ENCODE assay signal across 7 mouse cellular contexts in the genomic region with DNA sequence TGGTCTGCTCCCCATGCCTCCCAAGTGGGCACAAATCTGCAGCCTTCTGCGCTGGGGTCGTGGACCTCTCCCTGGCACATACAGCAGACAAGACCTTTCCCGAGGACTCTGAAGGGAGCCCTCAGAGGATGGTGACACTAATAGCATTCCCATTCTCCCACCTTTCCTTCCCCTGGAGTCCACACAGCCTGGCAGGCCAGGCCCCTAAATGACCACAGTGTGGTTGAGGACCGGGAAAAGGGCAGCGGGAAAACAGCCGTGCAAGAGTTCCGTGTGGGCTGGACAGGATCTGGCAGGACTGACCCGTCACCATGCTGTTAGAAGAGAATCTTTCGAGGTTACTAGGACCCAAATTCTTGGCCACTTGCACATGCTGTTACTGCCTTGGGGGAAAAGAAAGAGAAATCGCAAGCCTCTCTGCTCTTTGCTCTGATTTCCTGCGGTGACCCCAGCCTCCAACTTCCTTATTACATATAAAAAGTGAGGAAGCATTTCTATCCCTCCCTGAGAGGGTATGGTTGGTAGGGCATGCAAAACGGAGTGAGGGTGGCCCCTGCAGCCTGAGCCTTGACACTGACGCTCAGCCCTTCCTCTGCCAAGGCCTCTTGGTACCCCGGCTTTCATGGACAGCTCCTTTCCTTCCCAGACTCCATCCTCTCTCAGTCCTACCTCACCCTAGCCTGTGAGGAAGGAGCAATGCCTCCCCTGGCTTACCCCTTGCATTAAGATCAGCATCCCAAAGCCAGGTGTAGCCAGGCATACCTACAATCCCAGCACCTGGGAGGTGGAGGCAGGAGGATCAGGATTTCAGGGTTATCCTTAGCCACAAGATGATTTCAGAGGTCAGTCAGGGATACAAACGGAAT. TPM values are rescaled to one million over a fixed set of nuclear protein-coding genes. Genes with fewer than 3 reads are reported as not detected.
DNase-seq lines count a peak whose midpoint lies in the region; ATAC-seq and TF ChIP-seq lines count a peak whose summit lies in the region.

No protein-coding gene starts in this region.

- peak overlapping the region; percentile 45; the same call in 1 of the 2 replicates for H3K4me2 ChIP-seq in limb, embryonic 15.5 days

- no peak overlapping the region for H3K4me3 ChIP-seq in liver, adult 2 months (ENCODE audit: insufficient read depth, low read depth, low read length)
- H3K4me3 ChIP-seq in limb, embryonic 15.5 days, result peak overlapping the region; percentile 14; the same call in 1 of the 2 replicates

- H3K27ac ChIP-seq in liver, adult 2 months (replicated peaks; ENCODE audit: insufficient read depth, low read depth, low read length), result peak overlapping the region; percentile 3; the same call in 1 of the 2 replicates
- peak overlapping the region; percentile 78 for H3K27ac ChIP-seq in limb, embryonic 15.5 days

- H3K4me1 ChIP-seq in liver, adult 2 months (ENCODE audit: control insufficient read depth, insufficient read depth, low read length), result peaks cover 5% of the 10 kb centered on the region
- H3K4me1 ChIP-seq in limb, embryonic 15.5 days, result peaks cover 56% of the 10 kb centered on the region

- no peaks in the 10 kb centered on the region; the same call in 1 of the 2 replicates for H3K79me2 ChIP-seq in liver, adult 2 months (ENCODE audit: control insufficient read depth, insufficient read depth, low read length)

- no peak overlapping the region for H3K9ac ChIP-seq in liver, adult 2 months (ENCODE audit: low read depth, low read length)
- no peak overlapping the region for H3K9ac ChIP-seq in limb, embryonic 15.5 days

- no peaks in the 10 kb centered on the region for H3K36me3 ChIP-seq in liver, adult 2 months (ENCODE audit: control insufficient read depth, insufficient read depth, low read length)
- H3K36me3 ChIP-seq in limb, embryonic 15.5 days, result no peaks in the 10 kb centered on the region
- H3K36me3 ChIP-seq in splenic B cell, adult 2 months (ENCODE audit: control insufficient read depth, insufficient read depth, low read length, poor library complexity, severe bottlenecking), result no peaks in the 10 kb centered on the region

- no peak for DNase-seq in liver, adult 2 months (ENCODE audit: extremely low read depth, low read depth, low spot score)
- DNase-seq in liver, result no peak
- peak; percentile 31 for DNase-seq in splenic B cell, adult 2 months (ENCODE audit: low read depth, low spot score)
- no peak for DNase-seq in cerebellum, adult 8-10 months

- no peak for TF ChIP-seq CTCF in liver, adult 2 months (IDR thresholded peaks at IDR 0.05; ENCODE audit: low read depth, low read length)

- H3K9me3 ChIP-seq in limb, embryonic 15.5 days, result no peaks in the 10 kb centered on the region

- TF ChIP-seq POLR2A in liver, adult 2 months (IDR thresholded peaks at IDR 0.05; ENCODE audit: extremely low read depth, insufficient read depth, low read length), result no peak

- ATAC-seq in granulocyte monocyte progenitor cell, adult 5-6 weeks (replicated peaks; ENCODE audit: poor library complexity, severe bottlenecking), result peak; percentile 53
- no peak for ATAC-seq in limb, embryonic 15.5 days (ENCODE audit: insufficient number of reproducible peaks, low FRiP score, low TSS enrichment, low read depth)
- ATAC-seq in erythroblast, adult 5-6 weeks (replicated peaks; ENCODE audit: low FRiP score, poor library complexity, severe bottlenecking), result no peak

- H3K27me3 ChIP-seq in liver, adult 2 months (ENCODE audit: control insufficient read depth, insufficient read depth, low read length), result no peaks in the 10 kb centered on the region
- no peaks in the 10 kb centered on the region for H3K27me3 ChIP-seq in limb, embryonic 15.5 days
- no peaks in the 10 kb centered on the region for H3K27me3 ChIP-seq in splenic B cell, adult 2 months (ENCODE audit: control insufficient read depth, insufficient read depth, low read length, poor library complexity, severe bottlenecking)

- WGBS in liver, adult 2 months, result 77% methylated on average over 15 of the region's 15 CpGs
- 58% methylated on average over 15 of the region's 15 CpGs for WGBS in limb, embryonic 15.5 days

RNA-seq across cellular contexts. Expression of gene Acvrl1, which starts 18.0 kb away (rescaled TPM):
- total RNA-seq in liver, adult 2 months (2014; rRNA removed), result 3.0 and 4.4 TPM in 2 replicates
- polyA plus RNA-seq in liver, adult 2 months (2012; rRNA removed), result 2.3 and 4.0 TPM in 2 replicates
- 0.30 TPM in 1 of 2 replicates, not detected in the other for total RNA-seq in granulocyte monocyte progenitor cell, adult 5-6 weeks (2014; fragmentation: Nextera tagmentation)
- 0.73 and 2.7 TPM in 2 replicates for total RNA-seq in granulocyte monocyte progenitor cell, adult 5-6 weeks (2017)
- polyA plus RNA-seq in limb, embryonic 15.5 days (2015; fragmentation: Nextera tagmentation; extraction: Ambion mirVana), result 16.3 and 17.7 TPM in 2 replicates
- 2.3 and 9.4 TPM in 2 replicates for total RNA-seq in erythroblast, adult 5-6 weeks (2015; ENCODE audit: low replicate concordance)
- total RNA-seq in erythroblast, adult 5-6 weeks (2017; ENCODE audit: low replicate concordance), result 2.3 and 3.8 TPM in 2 replicates

RNA-seq across cellular contexts. Expression of gene Acvr1b, which starts 27.5 kb away (rescaled TPM):
- 4.5 and 5.0 TPM in 2 replicates for total RNA-seq in liver, adult 2 months (2014; rRNA removed)
- 9.4 and 9.6 TPM in 2 replicates for polyA plus RNA-seq in liver, adult 2 months (2012; rRNA removed)
- 6.9 and 8.7 TPM in 2 replicates for total RNA-seq in granulocyte monocyte progenitor cell, adult 5-6 weeks (2014; fragmentation: Nextera tagmentation)
- 6.9 and 9.9 TPM in 2 replicates for total RNA-seq in granulocyte monocyte progenitor cell, adult 5-6 weeks (2017)
- polyA plus RNA-seq in limb, embryonic 15.5 days (2015; fragmentation: Nextera tagmentation; extraction: Ambion mirVana), result 8.4 and 10.9 TPM in 2 replicates
- 0.38 and 0.84 TPM in 2 replicates for total RNA-seq in erythroblast, adult 5-6 weeks (2015; ENCODE audit: low replicate concordance)
- 2.6 and 2.9 TPM in 2 replicates for total RNA-seq in erythroblast, adult 5-6 weeks (2017; ENCODE audit: low replicate concordance)

RNA-seq across cellular contexts. Expression of gene Ankrd33, which starts 30.8 kb away (rescaled TPM):
- total RNA-seq in liver, adult 2 months (2014; rRNA removed), result not detected in 2 replicates
- polyA plus RNA-seq in liver, adult 2 months (2012; rRNA removed), result not detected in 2 replicates
- total RNA-seq in granulocyte monocyte progenitor cell, adult 5-6 weeks (2014; fragmentation: Nextera tagmentation), result not detected in 2 replicates
- total RNA-seq in granulocyte monocyte progenitor cell, adult 5-6 weeks (2017), result not detected in 2 replicates
- not detected in 2 replicates for polyA plus RNA-seq in limb, embryonic 15.5 days (2015; fragmentation: Nextera tagmentation; extraction: Ambion mirVana)
- total RNA-seq in erythroblast, adult 5-6 weeks (2015; ENCODE audit: low replicate concordance), result not detected in 2 replicates
- total RNA-seq in erythroblast, adult 5-6 weeks (2017; ENCODE audit: low replicate concordance), result not detected in 2 replicates
